Mouse (Mus musculus): ENCODE measurements around the gene Cyb5b. TPM values are rescaled to one million over a fixed set of nuclear protein-coding genes. Genes with fewer than 3 reads are reported as not detected.

Gene Cyb5b
- total and polyA plus RNA-seq, 3 experiments, result 33.2 to 41.1 (median 38.8) TPM

GRCm38 (mm10) chr8:107197901-107198826, 47.7 kb downstream of the Cyb5b start:
- H3K79me2 ChIP-seq (replicated peaks; ENCODE audit: control insufficient read depth, insufficient read depth, low read length), result no peaks in the 10 kb centered on the region
- TF ChIP-seq POLR2A (IDR thresholded peaks at IDR 0.05; ENCODE audit: insufficient read depth, low read depth, low read length) (no peak), EP300 (IDR thresholded peaks at IDR 0.05; ENCODE audit: insufficient read depth, low read depth, low read length) (no peak), CTCF (IDR thresholded peaks at IDR 0.05) (no peak)
- H3K36me3 ChIP-seq (ENCODE audit: control insufficient read depth, insufficient read depth, low read length), result no peaks in the 10 kb centered on the region
- intact Hi-C loops (cut with DNase I), result no loop called here
- no peak overlapping the region for H3K27ac ChIP-seq
- WGBS, result 71% methylated on average over 24 of the region's 24 CpGs
- H3K9ac ChIP-seq (ENCODE audit: low read depth, low read length), result no peak overlapping the region
- H3K4me1 ChIP-seq (ENCODE audit: control insufficient read depth, insufficient read depth, low read length), result peaks cover 1% of the 10 kb centered on the region; the same call in 1 of the 2 replicates
- no peak for DNase-seq
- H3K4me3 ChIP-seq, result no peak overlapping the region
- no peaks in the 10 kb centered on the region for H3K27me3 ChIP-seq (ENCODE audit: control insufficient read depth, insufficient read depth, low read length)

- no peak overlapping the region for H3K9ac ChIP-seq (ENCODE audit: low read depth, low read length)
Observed at GRCm38 (mm10) chr8:107205164-107205563, 54.7 kb downstream of the Cyb5b start.

GRCm38 (mm10) chr8:107205701-107206561, 55.5 kb downstream of the Cyb5b start:
- Histone ChIP-seq H3K4me3 (peak overlapping the region; percentile 45), H3K4me1 (ENCODE audit: control insufficient read depth, insufficient read depth, low read length) (peaks cover 16% of the 10 kb centered on the region), H3K36me3 (ENCODE audit: control insufficient read depth, insufficient read depth, low read length) (peaks cover 4% of the 10 kb centered on the region), H3K79me2 (replicated peaks; ENCODE audit: control insufficient read depth, insufficient read depth, low read length) (no peaks in the 10 kb centered on the region), H3K27me3 (ENCODE audit: control insufficient read depth, insufficient read depth, low read length) (no peaks in the 10 kb centered on the region), H3K27ac (peak overlapping the region; percentile 88), H3K9ac (ENCODE audit: low read depth, low read length) (peak overlapping the region; percentile 38; the same call in 1 of the 2 replicates)
- 5% methylated on average over 23 of the region's 23 CpGs for WGBS
- DNase-seq, result peak; percentile 86 to 90
- intact Hi-C loops (cut with DNase I), result loop anchor here (2.0 to 5.0 kb wide), 4 partner anchors 51 to 87 kb away; partner anchors contain the start of genes Cyb5b and Nfat5
- peak; percentile 87 for TF ChIP-seq EP300 (IDR thresholded peaks at IDR 0.05; ENCODE audit: insufficient read depth, low read depth, low read length)
- TF ChIP-seq CTCF (IDR thresholded peaks at IDR 0.05), result peak; percentile 31; the same call in 1 of the 2 replicates
- TF ChIP-seq POLR2A (IDR thresholded peaks at IDR 0.05; ENCODE audit: insufficient read depth, low read depth, low read length), result peak; percentile 37; the same call in 1 of the 2 replicates

More at GRCm38 (mm10) chr8:107205164-107205563, 54.7 kb downstream of the Cyb5b start:
- Histone ChIP-seq H3K4me1 (ENCODE audit: control insufficient read depth, insufficient read depth, low read length) (peaks cover 16% of the 10 kb centered on the region), H3K36me3 (ENCODE audit: control insufficient read depth, insufficient read depth, low read length) (peaks cover 4% of the 10 kb centered on the region), H3K4me3 (no peak overlapping the region; the same call in 1 of the 2 replicates), H3K27ac (peak overlapping the region; percentile 88), H3K27me3 (ENCODE audit: control insufficient read depth, insufficient read depth, low read length) (no peaks in the 10 kb centered on the region), H3K79me2 (replicated peaks; ENCODE audit: control insufficient read depth, insufficient read depth, low read length) (no peaks in the 10 kb centered on the region)
- intact Hi-C loops (cut with DNase I), result loop anchor here (2.0 to 5.0 kb wide), 3 partner anchors 52 to 88 kb away; partner anchors contain the start of gene Nfat5
- no peak for DNase-seq
- TF ChIP-seq CTCF (IDR thresholded peaks at IDR 0.05) (no peak), EP300 (IDR thresholded peaks at IDR 0.05; ENCODE audit: insufficient read depth, low read depth, low read length) (no peak), POLR2A (IDR thresholded peaks at IDR 0.05; ENCODE audit: insufficient read depth, low read depth, low read length) (no peak)
- 53% methylated on average over 9 of the region's 9 CpGs for WGBS

- Histone ChIP-seq H3K4me1 (ENCODE audit: control insufficient read depth, insufficient read depth, low read length) (peaks cover 16% of the 10 kb centered on the region), H3K36me3 (ENCODE audit: control insufficient read depth, insufficient read depth, low read length) (peaks cover 4% of the 10 kb centered on the region), H3K27me3 (ENCODE audit: control insufficient read depth, insufficient read depth, low read length) (no peaks in the 10 kb centered on the region), H3K79me2 (replicated peaks; ENCODE audit: control insufficient read depth, insufficient read depth, low read length) (no peaks in the 10 kb centered on the region), H3K27ac (peak overlapping the region; percentile 88), H3K4me3 (no peak overlapping the region), H3K9ac (ENCODE audit: low read depth, low read length) (no peak overlapping the region)
- no peak for TF ChIP-seq POLR2A (IDR thresholded peaks at IDR 0.05; ENCODE audit: insufficient read depth, low read depth, low read length)
- no peak for TF ChIP-seq CTCF (IDR thresholded peaks at IDR 0.05)
- TF ChIP-seq EP300 (IDR thresholded peaks at IDR 0.05; ENCODE audit: insufficient read depth, low read depth, low read length), result no peak
- intact Hi-C loops (cut with DNase I), result loop anchor here (2.0 to 5.0 kb wide), 3 partner anchors 50 to 70 kb away; partner anchors contain the start of gene Cyb5b
- DNase-seq, result peak; percentile 42 to 49
- WGBS, result 58% methylated on average over 9 of the region's 9 CpGs
Observed at GRCm38 (mm10) chr8:107206782-107207525, 56.5 kb downstream of the Cyb5b start.

- Histone ChIP-seq H3K79me2 (replicated peaks; ENCODE audit: control insufficient read depth, insufficient read depth, low read length) (no peaks in the 10 kb centered on the region), H3K27ac (no peak overlapping the region), H3K4me3 (no peak overlapping the region), H3K27me3 (ENCODE audit: control insufficient read depth, insufficient read depth, low read length) (no peaks in the 10 kb centered on the region), H3K9ac (ENCODE audit: low read depth, low read length) (no peak overlapping the region), H3K4me1 (ENCODE audit: control insufficient read depth, insufficient read depth, low read length) (peaks cover 14% of the 10 kb centered on the region), H3K36me3 (ENCODE audit: control insufficient read depth, insufficient read depth, low read length) (peaks cover 4% of the 10 kb centered on the region)
- no peak for TF ChIP-seq EP300 (IDR thresholded peaks at IDR 0.05; ENCODE audit: insufficient read depth, low read depth, low read length)
- no peak for TF ChIP-seq POLR2A (IDR thresholded peaks at IDR 0.05; ENCODE audit: insufficient read depth, low read depth, low read length)
- TF ChIP-seq CTCF (IDR thresholded peaks at IDR 0.05), result no peak
- intact Hi-C loops (cut with DNase I), result loop anchor here (5.0 kb wide), 2 partner anchors 48 to 72 kb away; no protein-coding TSS in a partner anchor
- 45% methylated on average over 7 of the region's 7 CpGs for WGBS
- peak in 1 of 2 experiments; percentile 10 for DNase-seq
Observed at GRCm38 (mm10) chr8:107209185-107209584, 58.7 kb downstream of the Cyb5b start.

Data from heart, adult 2 months (tissue).